Mouse (Mus musculus) brain, embryonic 14.5 days (tissue): Measurements from ENCODE around the gene Gmnn. TPM values are rescaled to one million over a fixed set of nuclear protein-coding genes. Genes with fewer than 3 reads are reported as not detected.

Source experiments
- DNase-seq: peaks from one replicate; pipeline ENCODE4 v3.0.0-alpha.2; 2011; ENCODE audit warnings: low read depth
- CTCF ChIP-seq: fragments of 200-500 bp; IDR thresholded peaks from 2 replicates; pipeline ENCODE4 v1.5.1; 2012; ENCODE audit warnings: inconsistent platforms, mild to moderate bottlenecking, moderate library complexity, borderline replicate concordance; ENCODE audit not compliant: insufficient read depth, insufficient read length; ENCODE audit errors: extremely low read depth
- POLR2A ChIP-seq: fragments of 200-500 bp; IDR thresholded peaks from 2 replicates; pipeline ENCODE4 v1.6.1; 2012; ENCODE audit warnings: mild to moderate bottlenecking, inconsistent platforms, borderline replicate concordance; ENCODE audit not compliant: poor library complexity, insufficient read depth, insufficient read length, severe bottlenecking; ENCODE audit errors: extremely low read depth
- polyA plus RNA-seq: library from polyadenylated mRNA; depleted of rRNA; stranded (reverse); fragments of >200 nt; gene quantifications from 2 replicates; pipeline ENCODE4 v1.2.3, GENCODE M21; 2012; rRNA removed

Gmnn gene
- 13.6 and 19.5 TPM in 2 replicates for polyA plus RNA-seq

DNA sequence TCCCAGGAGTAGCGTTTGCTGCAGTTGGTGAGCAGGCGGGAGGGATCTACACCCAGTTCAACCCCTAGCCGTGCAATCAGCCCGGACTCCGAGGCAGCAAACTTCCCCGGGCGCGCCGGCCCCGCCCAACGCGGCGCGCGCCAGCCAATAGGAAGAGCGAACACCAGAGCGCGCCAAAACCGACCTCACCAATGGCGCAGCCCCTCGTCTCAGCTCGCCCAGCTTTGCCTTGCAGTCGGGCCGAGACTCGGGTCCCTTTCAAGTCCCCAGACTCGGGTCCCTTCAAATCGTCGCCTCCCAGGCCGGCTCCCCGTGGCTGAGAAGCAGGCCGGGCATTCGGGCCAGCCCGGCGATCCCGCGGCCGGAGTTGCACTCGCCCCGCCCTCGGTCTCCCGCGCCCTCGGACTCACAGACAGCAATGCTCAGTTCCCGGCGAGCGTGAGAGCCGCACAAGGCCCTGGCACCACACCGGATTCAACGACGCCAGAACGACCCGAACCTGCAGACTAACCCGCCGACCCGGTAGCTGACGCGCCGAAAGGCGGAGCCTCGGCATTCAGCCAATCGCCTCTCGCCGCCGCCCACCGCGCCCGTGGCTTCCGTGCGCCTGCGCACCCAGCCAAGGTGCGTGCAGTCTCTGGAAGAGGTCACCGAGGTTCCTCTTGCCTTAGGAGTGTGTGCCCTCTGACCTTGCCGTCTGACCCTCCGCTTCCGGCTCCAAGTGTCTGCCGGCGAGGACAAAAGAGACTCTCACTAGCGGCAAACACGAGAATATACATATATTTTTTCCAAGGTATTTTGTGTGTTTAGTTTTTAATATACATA lies at the start of gene Gmnn:
TSS of gene Gmnn (minus strand) at position 521 of the 825 bp plus-strand sequence.
- DNase-seq, result peak; percentile 95
- TF ChIP-seq CTCF (no peak), POLR2A (0 out of 2 replicates have a peak, but pooled peaks have one; percentile 19)

DNA sequence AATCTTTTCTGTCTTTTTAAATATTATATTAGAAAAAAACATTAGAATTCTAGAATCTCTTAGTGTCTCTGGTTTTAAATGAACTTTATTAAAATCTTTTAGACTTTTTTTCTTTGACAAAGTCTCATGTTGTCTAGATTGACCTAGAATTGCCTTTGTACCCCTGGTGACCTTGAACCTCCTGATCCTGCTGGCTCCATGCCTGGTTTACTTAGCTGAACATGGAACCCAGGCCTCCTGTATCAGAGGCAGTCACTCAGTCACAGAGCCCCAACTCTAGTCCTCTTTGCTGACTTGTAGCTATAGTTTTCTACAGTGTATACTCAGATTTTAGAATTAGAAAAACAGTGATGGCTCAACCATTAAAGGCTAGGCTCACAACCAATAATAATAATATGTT lies 44.4 kb upstream of the Gmnn start:
- no peak for DNase-seq
- TF ChIP-seq POLR2A (no peak), CTCF (no peak)

- no peak for DNase-seq
- TF ChIP-seq CTCF (no peak), POLR2A (no peak)
These were observed 41.5 kb upstream of the Gmnn start for GRCm38 (mm10) chr13:24803196-24803595.

GRCm38 (mm10) chr13:24802131-24802691 lies 40.5 kb upstream of the Gmnn start:
- TF ChIP-seq POLR2A, result no peak
- no peak for TF ChIP-seq CTCF
- DNase-seq, result peak; percentile 52

DNA sequence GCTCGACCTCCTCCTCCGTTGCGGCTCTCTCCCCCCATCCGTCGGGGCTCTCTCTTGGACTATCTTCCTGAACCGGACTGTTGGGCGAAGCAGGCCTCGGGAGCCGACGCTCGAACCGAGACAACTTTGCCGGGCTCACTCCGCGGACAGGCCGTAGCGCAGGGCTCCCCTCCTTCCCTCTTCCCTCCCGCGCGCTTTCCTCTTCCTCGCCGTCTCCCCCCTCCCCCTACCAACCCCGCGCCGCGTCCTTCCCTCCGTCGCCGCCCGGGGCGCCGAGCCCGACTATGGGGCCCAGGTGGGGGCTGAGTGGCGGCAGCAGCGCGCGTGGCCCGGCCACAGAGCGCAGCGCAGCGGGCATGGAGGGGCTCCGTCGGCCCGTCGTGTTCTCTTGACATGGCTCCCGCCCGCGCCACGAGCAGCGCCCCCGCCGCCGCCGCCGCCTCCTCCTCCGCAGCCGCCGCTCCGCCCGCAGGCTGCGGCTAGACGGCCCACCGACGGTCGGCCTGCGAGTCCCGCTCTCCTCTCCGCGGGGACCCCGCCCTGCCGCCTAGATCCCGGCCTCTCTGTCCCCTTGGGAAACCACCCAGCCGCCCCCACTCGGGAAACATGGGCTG lies 39.7 kb upstream of the Gmnn start, which contains the start of gene BC005537:
TSS of gene BC005537 (plus strand) at position 350 of the 614 bp plus-strand sequence.
- DNase-seq, result no peak
- TF ChIP-seq POLR2A (0 out of 2 replicates have a peak, but pooled peaks have one; percentile 25), CTCF (0 out of 2 replicates have a peak, but pooled peaks have one; percentile 12)

GRCm38 (mm10) chr13:24800674-24801307 lies 39.1 kb upstream of the Gmnn start:
- peak; percentile 94 for TF ChIP-seq POLR2A
- no peak for TF ChIP-seq CTCF
- peak; percentile 99 for DNase-seq

- DNase-seq, result peak; percentile 66
These were observed 38.4 kb upstream of the Gmnn start for GRCm38 (mm10) chr13:24799925-24800673.

DNA sequence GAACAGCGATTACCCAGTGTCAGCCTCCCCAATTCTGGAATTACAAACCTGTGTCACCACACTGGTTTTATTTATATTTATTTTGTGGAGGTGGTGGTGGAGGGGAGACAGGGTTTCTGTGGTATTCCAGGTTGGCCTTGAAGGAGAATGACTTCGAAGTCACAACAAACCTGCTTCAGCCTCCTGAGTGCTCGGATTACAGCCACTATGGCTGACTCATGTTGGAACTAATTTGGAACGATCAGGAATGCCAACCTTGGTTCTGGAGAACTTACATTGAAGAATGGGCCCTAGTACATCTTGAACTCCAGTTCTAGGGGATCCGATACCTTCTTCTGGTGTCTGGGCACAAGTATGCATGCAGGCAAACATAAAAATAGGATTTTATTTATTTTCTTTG lies 37.7 kb upstream of the Gmnn start:
- DNase-seq, result no peak
- TF ChIP-seq POLR2A (no peak), CTCF (no peak)

More at GRCm38 (mm10) chr13:24799925-24800673, 38.4 kb upstream of the Gmnn start:
- 0 out of 2 replicates have a peak, but pooled peaks have one; percentile 32 for TF ChIP-seq POLR2A
- TF ChIP-seq CTCF, result no peak

DNA sequence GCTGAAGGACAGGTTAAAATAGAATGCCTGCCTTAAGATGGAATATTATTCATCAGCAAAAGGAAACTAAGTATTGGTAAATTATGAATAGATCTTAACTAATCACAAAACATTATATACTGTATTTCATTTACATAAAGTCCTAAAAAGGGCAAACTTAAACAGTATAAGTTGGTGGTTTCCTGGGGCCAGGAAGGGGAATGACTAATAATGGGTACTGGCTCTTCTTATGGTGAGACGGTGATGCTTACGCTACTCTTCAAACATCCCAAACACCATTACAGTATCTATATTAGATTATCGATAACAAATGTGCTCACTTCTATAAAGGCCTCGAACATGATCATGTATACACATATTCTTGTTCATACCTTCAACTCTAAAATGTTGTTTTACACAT lies 37.0 kb upstream of the Gmnn start:
- no peak for DNase-seq
- TF ChIP-seq CTCF, result no peak
- no peak for TF ChIP-seq POLR2A

DNA sequence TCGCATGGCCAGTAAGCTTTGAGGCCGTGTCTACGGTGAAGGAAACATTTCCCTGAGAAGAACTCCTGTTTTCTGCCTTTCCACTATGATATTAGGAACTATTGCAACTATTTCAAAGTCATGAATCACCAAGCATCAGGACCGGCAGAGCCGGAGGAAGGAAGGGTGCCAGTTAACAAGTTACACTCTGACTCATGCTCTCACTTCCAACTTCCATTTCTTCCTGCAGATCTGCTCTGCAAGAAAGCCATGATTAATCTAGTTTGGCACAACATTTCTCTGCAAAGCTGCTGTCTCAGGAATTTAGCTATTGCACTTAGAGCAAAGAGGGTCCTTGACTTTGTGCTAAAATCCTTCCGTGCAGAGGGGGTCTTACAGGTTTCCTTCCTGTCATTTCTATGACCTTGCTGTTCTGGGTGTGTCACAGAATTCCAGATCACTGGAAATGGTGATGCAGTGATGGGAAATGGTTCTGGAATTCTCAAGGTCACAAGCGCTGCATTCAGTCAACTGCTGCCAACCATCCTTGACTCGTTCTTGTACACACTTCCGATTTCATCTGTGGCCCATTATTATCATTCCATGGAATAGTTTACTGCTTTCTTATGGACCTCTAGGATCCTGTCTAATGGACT lies 30.8 kb upstream of the Gmnn start:
- no peak for DNase-seq
- TF ChIP-seq CTCF (no peak), POLR2A (no peak)

GRCm38 (mm10) chr13:24791349-24791748 lies 29.6 kb upstream of the Gmnn start:
- no peak for DNase-seq
- no peak for TF ChIP-seq POLR2A
- no peak for TF ChIP-seq CTCF
